Mouse (Mus musculus): ENCODE measurements around the gene Dnaja3. TPM values are rescaled to one million over a fixed set of nuclear protein-coding genes. Genes with fewer than 3 reads are reported as not detected.
"Not testable (repeated sequence)": the region's sequence is repeated elsewhere in the genome, so short reads cannot be mapped to it uniquely, and the experiment has no call there.

Gene Dnaja3
- polyA plus RNA-seq, 1 experiment from 2014 or later: 58.0 TPM

GRCm38 (mm10) chr16:4658781-4659245 is 19.0 kb downstream of the Dnaja3 start:
- H3K9me3 ChIP-seq: no peaks in the 10 kb centered on the region
- no peaks in the 10 kb centered on the region for H3K27me3 ChIP-seq
- H3K27ac ChIP-seq (replicated peaks): peak overlapping the region; percentile 48
- peaks cover 9% of the 10 kb centered on the region for H3K4me1 ChIP-seq
- no peak overlapping the region for H3K4me2 ChIP-seq (replicated peaks)
- H3K36me3 ChIP-seq: 0 out of 2 replicates have a peak, but pooled peaks cover 10% of the 10 kb centered on the region
- H3K9ac ChIP-seq (replicated peaks): no peak overlapping the region
- no peak; the same call in 1 of the 2 replicates for ATAC-seq (replicated peaks)
- no peak overlapping the region for H3K4me3 ChIP-seq
- WGBS: 20% methylated on average over 11 of the region's 11 CpGs

DNA sequence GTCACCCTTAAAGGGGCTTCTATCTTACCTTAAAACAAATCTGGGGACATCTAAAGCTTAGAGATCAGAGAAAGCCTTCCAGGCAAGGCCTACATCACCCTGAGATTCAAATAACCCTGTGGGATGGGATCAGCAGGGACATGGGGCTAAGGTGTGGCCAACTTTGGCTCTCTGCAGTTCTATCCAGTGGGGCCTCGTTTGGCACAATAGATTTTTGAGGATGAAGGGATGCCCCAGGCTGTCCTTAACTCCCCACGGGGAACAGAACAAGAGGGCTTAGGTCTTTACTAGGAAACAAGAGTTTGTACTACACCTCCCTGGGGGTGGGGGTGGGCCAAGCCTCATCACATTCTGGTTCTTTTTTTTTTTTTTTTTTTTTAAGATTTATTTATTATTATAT is 19.5 kb downstream of the Dnaja3 start:
- Histone ChIP-seq H3K4me3 (no peak overlapping the region), H3K27ac (replicated peaks) (no peak overlapping the region), H3K9me3 (no peaks in the 10 kb centered on the region), H3K4me1 (peaks cover 9% of the 10 kb centered on the region), H3K36me3 (0 out of 2 replicates have a peak, but pooled peaks cover 10% of the 10 kb centered on the region), H3K9ac (replicated peaks) (no peak overlapping the region), H3K4me2 (replicated peaks) (no peak overlapping the region), H3K27me3 (no peaks in the 10 kb centered on the region)
- no peak for ATAC-seq (replicated peaks)
- WGBS: 11% methylated on average over 2 of the region's 2 CpGs

- Histone ChIP-seq H3K27me3 (no peaks in the 10 kb centered on the region), H3K9me3 (no peaks in the 10 kb centered on the region), H3K36me3 (peaks cover 11% of the 10 kb centered on the region), H3K9ac (replicated peaks) (no peak overlapping the region), H3K4me1 (peaks cover 9% of the 10 kb centered on the region), H3K27ac (replicated peaks) (no peak overlapping the region), H3K4me3 (no peak overlapping the region), H3K4me2 (replicated peaks) (no peak overlapping the region)
- WGBS: 84% methylated on average over 2 of the region's 2 CpGs
- no peak for ATAC-seq (replicated peaks)
Measured at GRCm38 (mm10) chr16:4661605-4662004, 21.8 kb downstream of the Dnaja3 start.

GRCm38 (mm10) chr16:4663806-4664205 is 24.0 kb downstream of the Dnaja3 start:
- Histone ChIP-seq H3K4me3 (no peak overlapping the region), H3K36me3 (peaks cover 18% of the 10 kb centered on the region), H3K9me3 (no peaks in the 10 kb centered on the region), H3K4me1 (peaks cover 6% of the 10 kb centered on the region), H3K27ac (replicated peaks) (no peak overlapping the region), H3K9ac (replicated peaks) (no peak overlapping the region), H3K4me2 (replicated peaks) (no peak overlapping the region), H3K27me3 (no peaks in the 10 kb centered on the region)
- no peak for ATAC-seq (replicated peaks)
- 82% methylated on average over 2 of the region's 2 CpGs for WGBS

GRCm38 (mm10) chr16:4665726-4666125 is 25.9 kb downstream of the Dnaja3 start:
- H3K4me2 ChIP-seq (replicated peaks): no peak overlapping the region
- peaks cover 22% of the 10 kb centered on the region for H3K36me3 ChIP-seq
- no peaks in the 10 kb centered on the region for H3K27me3 ChIP-seq
- no peaks in the 10 kb centered on the region for H3K9me3 ChIP-seq
- no peak for ATAC-seq (replicated peaks)
- H3K9ac ChIP-seq (replicated peaks): no peak overlapping the region
- H3K27ac ChIP-seq (replicated peaks): no peak overlapping the region
- H3K4me1 ChIP-seq: no peaks in the 10 kb centered on the region
- WGBS: 86% methylated on average over 2 of the region's 2 CpGs
- H3K4me3 ChIP-seq: no peak overlapping the region

DNA sequence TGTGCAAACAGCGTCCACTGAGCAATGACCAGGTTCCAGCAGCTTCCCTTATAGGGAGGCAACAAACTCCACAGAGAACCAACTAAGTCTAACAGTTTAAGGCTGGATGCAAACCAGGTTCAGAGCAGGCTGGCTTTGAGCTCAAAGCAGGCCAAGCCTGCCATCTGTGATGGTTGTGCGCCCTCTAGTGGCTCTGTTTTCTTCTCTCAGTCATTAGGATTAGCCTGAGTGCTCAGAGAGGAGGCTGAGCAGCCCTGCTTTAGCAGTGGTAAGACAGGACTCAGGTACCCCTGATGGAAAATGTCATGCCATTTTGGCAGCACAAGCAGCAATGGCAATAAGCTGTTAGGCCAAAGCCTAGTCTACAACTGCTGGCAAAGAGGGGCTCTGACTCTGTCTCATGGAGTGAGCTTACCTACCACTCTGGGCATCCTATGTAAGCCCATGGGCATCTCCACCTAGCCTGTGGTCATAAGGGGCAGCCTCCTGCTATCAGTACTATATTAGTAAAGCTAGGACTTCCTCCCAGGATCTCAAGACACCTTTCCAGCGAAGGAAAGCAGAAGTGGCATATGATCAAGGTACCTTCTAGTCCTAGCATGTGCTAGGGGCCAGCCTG is 27.5 kb downstream of the Dnaja3 start:
- no peak overlapping the region for H3K4me2 ChIP-seq (replicated peaks)
- peaks cover 13% of the 10 kb centered on the region for H3K36me3 ChIP-seq
- H3K9me3 ChIP-seq: no peaks in the 10 kb centered on the region
- no peak overlapping the region for H3K4me3 ChIP-seq
- H3K27me3 ChIP-seq: no peaks in the 10 kb centered on the region
- no peak overlapping the region for H3K9ac ChIP-seq (replicated peaks)
- 27% methylated on average over 3 of the region's 3 CpGs for WGBS
- no peak overlapping the region for H3K27ac ChIP-seq (replicated peaks)
- peak; percentile 87 for ATAC-seq (replicated peaks)
- no peaks in the 10 kb centered on the region for H3K4me1 ChIP-seq

GRCm38 (mm10) chr16:4670317-4670716 is 30.5 kb downstream of the Dnaja3 start:
- ATAC-seq (replicated peaks): no peak
- 73% methylated on average over 5 of the region's 5 CpGs for WGBS
- peaks cover 24% of the 10 kb centered on the region for H3K36me3 ChIP-seq

GRCm38 (mm10) chr16:4674091-4674490 is 34.3 kb downstream of the Dnaja3 start:
- no peak overlapping the region for H3K4me2 ChIP-seq (replicated peaks)
- no peak overlapping the region for H3K9ac ChIP-seq (replicated peaks)
- peaks cover 20% of the 10 kb centered on the region; the same call in 1 of the 2 replicates for H3K36me3 ChIP-seq
- H3K27me3 ChIP-seq: no peaks in the 10 kb centered on the region
- H3K9me3 ChIP-seq: no peaks in the 10 kb centered on the region
- ATAC-seq (replicated peaks): no peak
- H3K27ac ChIP-seq (replicated peaks): no peak overlapping the region
- peaks cover 8% of the 10 kb centered on the region for H3K4me1 ChIP-seq
- no peak overlapping the region for H3K4me3 ChIP-seq
- 91% methylated on average over 4 of the region's 4 CpGs for WGBS

More at GRCm38 (mm10) chr16:4670317-4670716, 30.5 kb downstream of the Dnaja3 start:
- H3K4me1 ChIP-seq: no peaks in the 10 kb centered on the region
- no peaks in the 10 kb centered on the region for H3K27me3 ChIP-seq
- no peak overlapping the region for H3K27ac ChIP-seq (replicated peaks)
- H3K9me3 ChIP-seq: no peaks in the 10 kb centered on the region
- H3K9ac ChIP-seq (replicated peaks): no peak overlapping the region
- H3K4me3 ChIP-seq: no peak overlapping the region
- H3K4me2 ChIP-seq (replicated peaks): no peak overlapping the region

- no peaks in the 10 kb centered on the region for H3K27me3 ChIP-seq
- H3K9ac ChIP-seq (replicated peaks): no peak overlapping the region
- no peaks in the 10 kb centered on the region for H3K9me3 ChIP-seq
- H3K27ac ChIP-seq (replicated peaks): no peak overlapping the region
- peaks cover 20% of the 10 kb centered on the region; the same call in 1 of the 2 replicates for H3K36me3 ChIP-seq
- no peak overlapping the region for H3K4me3 ChIP-seq
- no peak for ATAC-seq (replicated peaks)
- 93% methylated on average over 5 of the region's 5 CpGs for WGBS
- peaks cover 9% of the 10 kb centered on the region for H3K4me1 ChIP-seq
- H3K4me2 ChIP-seq (replicated peaks): no peak overlapping the region
Measured at GRCm38 (mm10) chr16:4676836-4677235, 37.0 kb downstream of the Dnaja3 start.

DNA sequence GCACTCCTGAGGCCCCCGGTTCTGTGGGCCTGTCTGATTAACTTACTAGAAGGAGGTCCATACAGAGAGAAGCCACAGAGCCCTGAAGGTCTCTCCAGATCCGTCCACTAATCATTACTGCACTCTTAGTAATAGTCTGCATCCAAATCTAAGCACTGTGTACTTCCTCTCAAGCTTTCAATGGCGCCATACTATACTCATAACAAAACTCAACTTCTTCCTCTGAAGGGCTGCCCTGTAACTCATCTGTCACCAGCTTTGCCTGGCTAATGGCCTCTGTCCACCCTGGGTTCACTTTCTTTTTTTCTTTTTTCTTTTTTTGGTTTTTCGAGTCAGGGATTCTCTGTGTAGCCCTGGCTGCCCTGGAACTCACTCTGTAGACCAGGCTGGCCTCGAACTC is 38.3 kb downstream of the Dnaja3 start:
- Histone ChIP-seq H3K4me3 (0 out of 2 replicates have a peak overlapping the region, but pooled peaks have one; percentile 56), H3K4me2 (replicated peaks) (no peak overlapping the region), H3K9ac (replicated peaks) (no peak overlapping the region), H3K4me1 (peaks cover 13% of the 10 kb centered on the region), H3K27me3 (no peaks in the 10 kb centered on the region), H3K27ac (replicated peaks) (no peak overlapping the region), H3K36me3 (peaks cover 20% of the 10 kb centered on the region; the same call in 1 of the 2 replicates), H3K9me3 (no peaks in the 10 kb centered on the region)
- no peak for ATAC-seq (replicated peaks)
- 85% methylated on average over 5 of the region's 5 CpGs for WGBS

DNA sequence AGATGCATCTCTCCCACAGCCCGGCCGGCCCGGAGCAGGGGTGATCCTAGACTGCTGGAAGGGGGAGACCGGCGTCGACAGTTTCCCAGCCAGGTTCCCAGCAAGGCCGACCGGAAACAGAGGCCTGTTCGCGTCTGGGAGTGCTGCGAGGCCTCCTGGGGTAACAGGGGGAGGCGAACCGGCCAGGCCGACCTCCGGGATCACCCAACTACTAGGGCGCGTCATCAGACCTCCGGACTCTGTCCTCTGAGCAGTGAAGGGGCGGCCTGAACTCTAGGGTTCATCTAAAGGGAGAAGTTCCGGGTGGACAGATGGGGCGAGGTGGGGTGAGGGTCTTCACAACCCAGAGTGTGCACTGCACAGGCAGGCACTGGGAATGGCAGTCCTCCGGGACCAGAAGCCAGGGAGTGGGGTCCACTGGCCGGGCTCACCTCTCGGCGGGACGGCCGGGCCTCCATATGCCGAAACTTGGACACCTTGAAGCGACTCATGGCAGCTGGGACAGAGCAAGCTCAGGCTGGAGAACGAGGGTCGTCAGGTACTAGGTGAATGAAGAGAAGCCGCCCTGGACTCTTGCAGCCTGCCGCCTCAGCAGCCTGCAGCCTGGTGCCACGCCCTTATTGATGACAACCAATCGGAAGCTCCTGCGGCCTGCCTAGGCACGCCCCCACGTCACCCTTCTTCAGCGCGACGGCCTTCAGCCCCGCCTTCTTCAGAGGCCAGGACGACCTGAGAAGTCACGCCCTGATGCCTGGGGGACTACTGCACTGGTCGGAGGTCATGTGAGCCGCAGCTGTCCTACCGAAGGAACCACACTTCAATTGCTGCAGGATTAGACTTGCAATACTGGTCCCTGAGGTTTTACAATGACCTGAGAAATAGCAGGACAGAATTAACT is 39.6 kb downstream of the Dnaja3 start, which contains the start of gene Coro7:
Gene Coro7, minus strand, starts transcription at position 657 of the 898 bp plus-strand sequence.
- Histone ChIP-seq H3K4me3 (peak within 1 kb of the TSS; percentile 56), H3K27me3 (no peaks in the 10 kb centered on the region), H3K9ac (replicated peaks) (peak within 1 kb of the TSS; percentile 57), H3K36me3 (peaks cover 16% of the 10 kb centered on the region; the same call in 1 of the 2 replicates), H3K4me2 (replicated peaks) (peak within 1 kb of the TSS; percentile 74), H3K27ac (replicated peaks) (peak within 1 kb of the TSS; percentile 16; the same call in 1 of the 2 replicates), H3K9me3 (no peaks in the 10 kb centered on the region), H3K4me1 (peaks cover 18% of the 10 kb centered on the region)
- under 1% methylated on average over 47 of the region's 47 CpGs for WGBS
- peak; percentile 90 for ATAC-seq (replicated peaks)

GRCm38 (mm10) chr16:4680922-4681455 is 41.2 kb downstream of the Dnaja3 start:
- 80% methylated on average over 3 of the region's 3 CpGs for WGBS

More at GRCm38 (mm10) chr16:4680922-4681455, 41.2 kb downstream of the Dnaja3 start:
- peaks cover 31% of the 10 kb centered on the region for H3K4me1 ChIP-seq
- not testable (repeated sequence) for H3K4me2 ChIP-seq (replicated peaks); H3K4me3 ChIP-seq; H3K9me3 ChIP-seq; ATAC-seq (replicated peaks); H3K27me3 ChIP-seq; H3K27ac ChIP-seq (replicated peaks); H3K36me3 ChIP-seq; H3K9ac ChIP-seq (replicated peaks)

All from forebrain, embryonic 15.5 days (tissue).